ENCODE assay signal across 8 mouse cellular contexts in the genomic region with DNA sequence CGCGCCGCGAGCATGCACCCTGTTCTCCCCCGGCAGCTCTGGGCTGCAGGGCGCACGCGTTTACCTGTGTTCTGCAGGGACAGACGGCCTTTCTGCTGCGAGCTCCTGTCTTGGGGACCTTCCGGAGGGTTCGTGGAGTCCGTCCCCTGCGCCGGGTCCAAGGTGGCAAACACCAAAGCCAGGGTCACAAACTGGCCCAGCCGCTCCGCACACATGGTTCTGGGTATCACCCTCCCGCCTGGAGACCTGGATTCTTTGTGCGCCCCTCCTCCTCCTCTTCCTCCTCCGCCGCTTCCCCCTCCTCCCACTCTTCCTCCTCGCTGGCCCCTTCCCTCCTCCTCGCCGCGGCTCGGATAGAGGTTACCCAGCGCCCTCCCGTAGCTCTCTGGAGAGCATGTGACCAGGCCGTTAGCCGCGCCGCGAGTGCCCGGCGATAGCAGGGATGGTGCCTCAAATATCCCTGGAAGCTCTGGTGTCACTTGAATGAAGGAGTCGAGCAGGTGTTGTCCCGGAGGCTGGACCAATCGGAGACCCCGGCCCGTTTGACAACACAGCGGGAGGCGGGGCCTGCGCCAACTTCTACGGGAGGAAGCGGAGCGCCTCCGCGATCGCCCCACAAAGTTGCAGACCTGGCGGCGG. TPM values are rescaled to one million over a fixed set of nuclear protein-coding genes. Genes with fewer than 3 reads are reported as not detected.
DNase-seq lines count a peak whose midpoint lies in the region; ATAC-seq and TF ChIP-seq lines count a peak whose summit lies in the region.

A gene (minus strand): TSS at position 427 of the 639 bp plus-strand sequence.

- peaks cover 72% of the 10 kb centered on the region for H3K27me3 ChIP-seq in E14TG2a.4 (ENCODE audit: insufficient read depth, low read length)
- H3K27me3 ChIP-seq in forebrain, embryonic 15.5 days, result peaks cover 22% of the 10 kb centered on the region
- peaks cover 43% of the 10 kb centered on the region for H3K27me3 ChIP-seq in lung, embryonic 14.5 days (ENCODE audit: insufficient read depth, low read length)

- peaks cover 36% of the 10 kb centered on the region for H3K36me3 ChIP-seq in E14TG2a.4 (ENCODE audit: insufficient read depth, low read length)
- no peaks in the 10 kb centered on the region for H3K36me3 ChIP-seq in forebrain, embryonic 15.5 days
- no peaks in the 10 kb centered on the region for H3K36me3 ChIP-seq in lung, embryonic 14.5 days (ENCODE audit: insufficient read depth)

- intact Hi-C loops in heart, postnatal 14 days (cut with DNase I), result loop anchor here (5.0 to 10.0 kb wide), 3 partner anchors 122 to 1575 kb away; no protein-coding TSS in a partner anchor

- no peak for TF ChIP-seq CTCF in E14TG2a.4 (conservative IDR thresholded peaks at IDR 0.05; ENCODE audit: low read length)
- TF ChIP-seq CTCF in lung, embryonic 14.5 days (IDR thresholded peaks at IDR 0.05; ENCODE audit: low read depth), result no peak

- H3K4me2 ChIP-seq in forebrain, embryonic 15.5 days (replicated peaks), result peak within 1 kb of the TSS; percentile 100
- peak within 1 kb of the TSS; percentile 98 for H3K4me2 ChIP-seq in lung, embryonic 14.5 days

- peak within 1 kb of the TSS; percentile 85 for H3K4me3 ChIP-seq in E14TG2a.4 (replicated peaks; ENCODE audit: low read length)
- peak within 1 kb of the TSS; percentile 65 for H3K4me3 ChIP-seq in forebrain, embryonic 15.5 days
- peak within 1 kb of the TSS; percentile 54 for H3K4me3 ChIP-seq in lung, embryonic 14.5 days (ENCODE audit: low read depth, low read length)

- under 1% methylated on average over 50 of the region's 51 CpGs for WGBS in forebrain, embryonic 15.5 days
- under 1% methylated on average over 51 of the region's 51 CpGs for WGBS in lung, embryonic 14.5 days

- peaks cover 54% of the 10 kb centered on the region for H3K4me1 ChIP-seq in E14TG2a.4 (replicated peaks; ENCODE audit: low read depth, low read length)
- peaks cover 26% of the 10 kb centered on the region for H3K4me1 ChIP-seq in forebrain, embryonic 15.5 days
- peaks cover 9% of the 10 kb centered on the region; the same call in 1 of the 2 replicates for H3K4me1 ChIP-seq in lung, embryonic 14.5 days (ENCODE audit: insufficient read depth)

- peak; percentile 84 for ATAC-seq in forebrain, embryonic 15.5 days (replicated peaks)
- ATAC-seq in lung, embryonic 14.5 days (ENCODE audit: insufficient read depth), result peak; percentile 83

- H3K9ac ChIP-seq in forebrain, embryonic 15.5 days (replicated peaks), result peak within 1 kb of the TSS; percentile 37
- H3K9ac ChIP-seq in lung, embryonic 14.5 days, result peak within 1 kb of the TSS; percentile 54

- no peak within 1 kb of the TSS; the same call in 1 of the 2 replicates for H3K27ac ChIP-seq in forebrain, embryonic 15.5 days (replicated peaks)
- peak within 1 kb of the TSS; percentile 42; the same call in 1 of the 2 replicates for H3K27ac ChIP-seq in lung, embryonic 14.5 days (ENCODE audit: low read depth)

- no peaks in the 10 kb centered on the region for H3K9me3 ChIP-seq in E14TG2a.4 (ENCODE audit: low read length)
- no peaks in the 10 kb centered on the region for H3K9me3 ChIP-seq in forebrain, embryonic 15.5 days
- no peaks in the 10 kb centered on the region for H3K9me3 ChIP-seq in lung, embryonic 14.5 days (ENCODE audit: low read depth, low read length)

- DNase-seq in adrenal gland, adult 8-10 months, result peak; percentile 8
- DNase-seq in heart, postnatal 14 days, result peak; percentile 83 to 86
- DNase-seq in layer of hippocampus, adult 18-20 months (ENCODE audit: low spot score in 2 of 2), result peak; percentile 39 to 70
- DNase-seq in lung, embryonic 14.5 days, result peak; percentile 86
- DNase-seq in retina, embryonic 14.5 days (ENCODE audit: low spot score), result peak; percentile 79
- peak; percentile 82 for DNase-seq in yolk sac, embryonic 10.5 days (ENCODE audit: low spot score)

RNA-seq across cellular contexts. Expression of the gene that starts here (rescaled TPM):
- total RNA-seq in adrenal gland, adult 8-10 months (2022), result 1 to 10 TPM in 2 of 4 experiments, under 1 TPM in 2; 0.67 to 2.3 (median 1.3) TPM
- 1.3 TPM in 2 replicates for polyA plus RNA-seq in forebrain, embryonic 15.5 days (2015; fragmentation: Nextera tagmentation; extraction: Ambion mirVana)
- 10 to 100 TPM; 21.9 to 25.3 TPM for total RNA-seq in heart, postnatal 14 days (2021)
- 1 to 10 TPM; 2.7 to 4.8 TPM for total RNA-seq in layer of hippocampus, adult 18-20 months (2021)
- polyA plus RNA-seq in lung, embryonic 14.5 days (2014; fragmentation: Nextera tagmentation; extraction: Ambion mirVana), result 1.5 and 1.7 TPM in 2 replicates

Comparison
In these comparisons a context has a peak if more than half of its experiments do, and no peak if none do; other contexts are left out.
1. DNase-seq: peak in every context shown above with its lines; median percentile 86 in lung, embryonic 14.5 days; 84 in heart, postnatal 14 days; 82 in yolk sac, embryonic 10.5 days; 79 in retina, embryonic 14.5 days; 54 in layer of hippocampus, adult 18-20 months; 8 in adrenal gland, adult 8-10 months.